Mouse (Mus musculus) G1E (cell line): ENCODE data around the gene 4632433K11Rik. TPM values are rescaled to one million over a fixed set of nuclear protein-coding genes. Genes with fewer than 3 reads are reported as not detected.

Source experiments
- ATAC-seq: 2 replicates; pipeline ENCODE4 v1.8.0; 2016; ENCODE audit warnings: mild to moderate bottlenecking; ENCODE audit not compliant: insufficient number of reproducible peaks, poor library complexity, low FRiP score, severe bottlenecking; ENCODE audit errors: extremely low read depth
- DNase-seq: peaks from one replicate; pipeline ENCODE4 v3.0.0; 2012; ENCODE audit warnings: low spot score
- H3K27me3 ChIP-seq: 2 replicates; pipeline ENCODE4 v1.6.1; 2012; ENCODE audit warnings: mild to moderate bottlenecking, low read length, inconsistent platforms; ENCODE audit not compliant: insufficient read depth
- H3K36me3 ChIP-seq: replicated peaks from 2 replicates; pipeline ENCODE3; 2012; ENCODE audit warnings: mild to moderate bottlenecking, inconsistent platforms
- H3K4me1 ChIP-seq: 2 replicates; pipeline ENCODE4 v1.6.1; 2012; ENCODE audit warnings: low read depth, low read length, inconsistent platforms, mixed read lengths; ENCODE audit not compliant: insufficient read depth
- H3K4me3 ChIP-seq: 2 replicates; pipeline ENCODE4 v1.5.1; 2012; ENCODE audit warnings: low read depth, mild to moderate bottlenecking, inconsistent platforms, low read length, moderate library complexity, mixed read lengths
- H3K9me3 ChIP-seq: replicated peaks from 2 replicates; pipeline ENCODE4 v1.6.1; 2012; ENCODE audit warnings: inconsistent platforms
- CTCF ChIP-seq: IDR thresholded peaks from 2 replicates; pipeline ENCODE4 v1.5.1; 2012; ENCODE audit warnings: low read depth, low read length, inconsistent platforms, mixed read lengths
- GATA1 ChIP-seq: IDR thresholded peaks from 2 replicates; pipeline ENCODE4 v1.6.1; 2012; ENCODE audit warnings: borderline replicate concordance, low read length, inconsistent platforms, mixed read lengths
- GATA2 ChIP-seq: IDR thresholded peaks from 2 replicates; pipeline ENCODE4 v1.6.1; 2012; ENCODE audit warnings: low read depth, low read length, inconsistent platforms, borderline replicate concordance
- POLR2AphosphoS5 ChIP-seq: IDR thresholded peaks from 2 replicates; pipeline ENCODE4 v1.6.1; 2012; ENCODE audit warnings: low read depth, low read length, inconsistent platforms; ENCODE audit not compliant: insufficient replicate concordance
- TAL1 ChIP-seq: conservative IDR thresholded peaks from 2 replicates; pipeline ENCODE4 v1.6.1; 2012; ENCODE audit warnings: low read depth, low read length, inconsistent platforms, mixed read lengths
- polyA plus RNA-seq: library from polyadenylated mRNA; stranded (reverse); fragments of >175 nt; gene quantifications from 2 replicates; pipeline ENCODE4 v1.2.3, GENCODE M21; 2012
- total RNA-seq, 2 experiments: library from RNA; stranded (forward) in 1 of 2; stranded (reverse) in 1 of 2; fragments of 200-1000 nt in 1 of 2; fragments of >200 nt in 1 of 2; fragmentation: Nextera tagmentation in 1 of 2; gene quantifications; 2 replicates each; pipeline ENCODE4 v1.2.3; 2014 to 2017

4632433K11Rik gene
- total and polyA plus RNA-seq, 3 experiments = 0.98 to 1.2 TPM; not detected in 1

DNA sequence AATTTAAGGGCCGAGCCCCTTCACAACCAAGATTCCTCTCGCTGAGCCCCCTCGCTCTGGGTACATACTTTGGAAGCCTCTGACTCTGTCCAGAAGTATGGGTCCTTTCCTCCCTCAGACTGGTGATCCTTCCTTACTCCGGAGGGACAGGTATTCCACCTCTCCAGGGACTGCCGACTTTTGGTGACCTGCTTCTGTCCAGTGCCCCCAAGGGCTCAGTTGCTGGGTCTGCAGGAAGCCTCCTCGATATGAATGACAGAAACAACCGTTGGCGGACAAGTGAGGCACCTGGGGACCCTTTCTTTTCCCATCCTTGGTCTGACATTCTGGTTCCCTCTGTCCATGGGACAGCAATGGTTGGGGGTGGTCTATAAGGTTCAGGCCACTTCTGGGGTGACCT lies 23.5 kb downstream of the 4632433K11Rik start:
- peaks cover 53% of the 10 kb centered on the region for H3K27me3 ChIP-seq
- ATAC-seq = no peak
- no peak for DNase-seq
- H3K4me1 ChIP-seq = peaks cover 19% of the 10 kb centered on the region
- H3K9me3 ChIP-seq = peaks cover 4% of the 10 kb centered on the region; the same call in 1 of the 2 replicates
- TF ChIP-seq POLR2AphosphoS5 (no peak), GATA1 (no peak), CTCF (no peak), GATA2 (no peak), TAL1 (no peak)
- H3K36me3 ChIP-seq = peaks cover 5% of the 10 kb centered on the region
- H3K4me3 ChIP-seq = no peak overlapping the region

DNA sequence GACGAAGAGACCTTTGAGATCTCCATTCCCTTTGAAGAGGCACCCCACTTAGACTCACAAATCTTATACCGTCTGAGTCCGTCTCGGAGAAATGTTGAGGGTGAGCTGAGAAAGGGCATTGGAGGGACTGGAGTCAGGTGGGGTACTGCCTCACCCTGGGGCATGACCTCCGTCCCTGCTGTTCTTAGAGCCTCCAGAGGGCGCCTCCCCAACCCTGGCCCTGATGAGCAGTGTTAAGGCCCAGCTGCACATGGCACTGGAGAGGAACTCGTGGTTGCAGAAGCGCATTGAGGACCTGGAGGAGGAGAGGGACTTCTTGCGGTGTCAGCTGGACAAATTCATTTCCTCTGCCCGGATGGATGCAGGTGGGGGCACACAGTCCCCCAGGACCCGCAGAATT lies 23.9 kb downstream of the 4632433K11Rik start:
- DNase-seq = no peak
- H3K36me3 ChIP-seq = peaks cover 5% of the 10 kb centered on the region
- peaks cover 19% of the 10 kb centered on the region for H3K4me1 ChIP-seq
- H3K9me3 ChIP-seq = peaks cover 4% of the 10 kb centered on the region; the same call in 1 of the 2 replicates
- no peak overlapping the region for H3K4me3 ChIP-seq
- peaks cover 49% of the 10 kb centered on the region for H3K27me3 ChIP-seq
- no peak for TF ChIP-seq CTCF
- TF ChIP-seq TAL1 = no peak
- no peak for TF ChIP-seq POLR2AphosphoS5
- TF ChIP-seq GATA2 = no peak
- no peak for TF ChIP-seq GATA1
- ATAC-seq = no peak

DNA sequence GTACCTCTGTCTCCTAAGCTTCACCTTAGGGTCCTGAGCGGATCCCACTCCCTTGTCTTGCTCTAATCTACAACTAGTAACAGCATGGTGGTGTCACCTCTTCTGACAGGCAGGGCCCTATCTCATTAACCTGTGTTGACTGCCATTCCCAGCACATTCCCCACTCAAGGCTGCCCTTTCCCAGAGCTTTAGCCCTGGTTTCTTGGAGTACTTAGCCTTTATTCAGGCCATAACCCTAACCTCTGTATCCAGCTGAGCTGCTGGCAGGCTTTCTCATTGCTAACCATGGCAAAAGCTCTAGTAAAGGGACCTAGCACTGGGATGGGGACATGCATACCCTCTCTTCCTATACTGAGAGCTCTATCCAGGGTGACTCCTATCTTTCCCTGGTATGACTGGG lies 24.7 kb downstream of the 4632433K11Rik start:
- H3K9me3 ChIP-seq = no peaks in the 10 kb centered on the region
- DNase-seq = no peak
- no peak overlapping the region for H3K4me3 ChIP-seq
- TF ChIP-seq GATA2 (no peak), POLR2AphosphoS5 (no peak), TAL1 (no peak), CTCF (no peak), GATA1 (no peak)
- no peak for ATAC-seq
- H3K4me1 ChIP-seq = peaks cover 19% of the 10 kb centered on the region
- H3K27me3 ChIP-seq = peaks cover 41% of the 10 kb centered on the region
- H3K36me3 ChIP-seq = peaks cover 5% of the 10 kb centered on the region

DNA sequence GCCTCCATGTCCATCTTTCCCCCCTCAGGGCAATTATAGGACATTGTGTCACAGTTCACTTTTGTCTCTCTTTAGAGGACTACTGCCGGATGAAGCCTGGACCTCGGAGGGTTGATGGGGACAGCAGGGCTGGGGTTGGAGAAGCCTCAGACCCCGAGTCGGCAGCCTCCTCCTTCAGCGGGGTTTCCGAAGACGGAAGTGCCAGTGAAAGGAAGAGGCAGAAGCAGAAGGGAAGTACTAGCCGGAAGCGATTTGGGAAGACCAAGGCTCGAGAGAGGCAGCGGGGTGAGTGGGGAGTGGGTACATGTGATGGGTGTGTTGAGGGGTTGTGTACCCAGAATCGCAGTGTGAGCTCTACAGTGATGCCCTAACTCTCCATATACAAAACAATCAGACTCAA lies 25.5 kb downstream of the 4632433K11Rik start:
- Histone ChIP-seq H3K4me3 (no peak overlapping the region), H3K9me3 (no peaks in the 10 kb centered on the region), H3K36me3 (peaks cover 9% of the 10 kb centered on the region), H3K27me3 (peaks cover 33% of the 10 kb centered on the region), H3K4me1 (peaks cover 25% of the 10 kb centered on the region)
- no peak for DNase-seq
- TF ChIP-seq TAL1 (no peak), GATA1 (no peak), POLR2AphosphoS5 (no peak), GATA2 (no peak), CTCF (no peak)
- ATAC-seq = no peak

DNA sequence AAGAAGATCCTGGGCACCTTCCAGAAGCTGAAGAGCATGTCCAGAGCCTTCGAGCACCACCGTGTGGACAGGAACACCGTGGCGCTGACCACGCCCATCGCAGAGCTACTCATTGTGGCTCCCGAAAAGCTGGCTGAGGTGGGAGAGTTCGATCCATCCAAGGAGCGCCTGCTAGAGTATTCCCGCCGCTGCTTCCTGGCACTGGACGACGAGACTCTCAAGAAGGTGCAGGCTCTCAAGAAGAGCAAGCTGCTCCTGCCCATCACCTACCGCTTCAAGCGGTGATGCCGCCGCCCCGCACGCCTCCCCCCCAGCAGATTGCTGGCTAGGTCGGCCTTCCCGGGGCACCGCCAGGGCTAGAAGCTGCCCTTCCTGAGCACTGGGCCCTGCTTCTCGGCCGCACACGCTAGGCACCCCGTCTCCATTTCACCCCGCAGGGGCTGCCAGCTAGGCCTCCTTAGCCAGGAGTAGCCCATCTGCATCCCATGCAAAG lies 26.4 kb downstream of the 4632433K11Rik start:
- Histone ChIP-seq H3K36me3 (peaks cover 14% of the 10 kb centered on the region), H3K9me3 (no peaks in the 10 kb centered on the region), H3K4me3 (peak overlapping the region; percentile 74), H3K27me3 (peaks cover 26% of the 10 kb centered on the region), H3K4me1 (peaks cover 31% of the 10 kb centered on the region)
- peak; percentile 71 for DNase-seq
- TF ChIP-seq TAL1 = no peak
- 0 out of 2 replicates have a peak, but pooled peaks have one; percentile 13 for TF ChIP-seq CTCF
- peak; percentile 23; the same call in 1 of the 2 replicates for ATAC-seq

DNA sequence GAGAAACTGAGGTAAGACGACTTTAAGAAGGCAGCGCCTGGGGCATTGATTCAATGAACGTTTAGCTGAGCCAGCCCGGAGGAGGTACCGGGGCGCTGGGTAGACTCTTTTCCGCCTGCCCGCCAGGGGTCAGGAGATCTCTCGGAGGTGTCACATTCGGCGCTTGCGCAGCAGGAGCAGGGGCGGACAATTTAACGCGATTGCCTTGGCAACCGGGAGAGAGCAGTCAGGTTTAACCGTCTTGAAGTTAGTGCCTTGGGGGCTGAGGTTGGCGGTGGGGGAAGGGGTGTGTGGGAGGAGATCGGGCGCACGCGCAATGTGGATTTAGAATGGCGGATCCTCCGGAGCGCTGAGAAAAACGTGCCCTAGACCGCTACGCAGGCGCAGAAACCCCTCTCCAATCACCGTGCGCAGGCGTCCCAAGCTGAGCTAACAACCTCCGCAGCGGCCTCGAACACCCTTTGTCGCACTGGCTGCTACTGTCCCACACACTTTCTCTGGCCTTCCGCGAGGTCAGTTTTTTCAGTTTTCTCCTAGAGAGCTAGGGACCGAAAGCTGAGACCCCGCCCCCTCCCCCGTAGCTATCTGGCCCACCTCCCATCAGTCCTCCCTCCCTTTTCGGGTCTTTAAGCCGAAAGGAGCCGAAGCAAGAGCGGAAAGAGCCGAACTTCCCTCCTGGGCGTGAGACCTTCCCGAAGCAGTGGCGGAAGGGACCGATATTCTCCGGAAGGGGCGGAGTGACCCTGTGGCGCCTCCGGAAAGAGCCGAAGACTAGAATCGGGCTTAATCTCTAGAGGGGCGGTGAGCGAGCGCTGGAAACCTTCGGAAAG lies 27.2 kb downstream of the 4632433K11Rik start:
- TF ChIP-seq CTCF (no peak), POLR2AphosphoS5 (no peak), GATA1 (no peak), TAL1 (no peak), GATA2 (no peak)
- peak; percentile 70 for ATAC-seq
- peaks cover 40% of the 10 kb centered on the region for H3K4me1 ChIP-seq

More for the DNA sequence above, 27.2 kb downstream of the 4632433K11Rik start:
- H3K27me3 ChIP-seq = peaks cover 19% of the 10 kb centered on the region
- DNase-seq = peak; percentile 93
- peaks cover 22% of the 10 kb centered on the region for H3K36me3 ChIP-seq
- no peaks in the 10 kb centered on the region for H3K9me3 ChIP-seq
- peak overlapping the region; percentile 74 for H3K4me3 ChIP-seq
